Mouse (Mus musculus) brain, adult 2 months (tissue): ENCODE measurements at regions not wholly inside any gene's neighbourhood (a gene's known extent, or its start where the extent isn't known, plus 50 kb on each side); places are given as distances from the start of the nearest gene placed in this dataset.
A peak's percentile ranks its signal among the peaks of the same experiment; 100 is the strongest.
"Not testable (repeated sequence)": the region's sequence is repeated elsewhere in the genome, so short reads cannot be mapped to it uniquely, and the experiment has no call there.

Experiments
- DNase-seq: peaks from one replicate; pipeline ENCODE4 v3.0.0; 2011; ENCODE audit warnings: low read depth, low spot score

DNA sequence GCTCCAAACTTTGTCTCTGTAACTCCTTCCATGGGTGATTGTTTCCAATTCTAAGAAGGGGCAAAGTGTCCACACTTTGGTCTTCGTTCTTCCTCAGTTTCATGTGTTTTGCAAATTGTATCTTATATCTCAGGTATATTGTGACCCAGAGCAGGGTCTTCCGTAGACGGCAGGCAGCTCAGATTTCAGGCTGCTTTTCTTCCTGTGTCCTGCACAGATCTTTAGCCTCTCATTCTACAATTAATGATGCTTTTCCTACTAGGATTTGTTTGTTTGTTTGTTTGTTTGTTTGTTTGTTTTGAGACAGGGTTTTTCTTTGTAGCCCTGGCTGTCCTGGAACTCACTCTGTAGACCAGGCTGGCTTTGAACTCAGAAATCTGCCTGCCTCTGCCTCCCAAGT lies 69.0 kb upstream of the Cpsf6 start:
- DNase-seq: not testable (repeated sequence)

- DNase-seq: no peak
These were observed 67.8 kb upstream of the Cpsf6 start for GRCm38 (mm10) chr10:117447626-117448025.

DNA sequence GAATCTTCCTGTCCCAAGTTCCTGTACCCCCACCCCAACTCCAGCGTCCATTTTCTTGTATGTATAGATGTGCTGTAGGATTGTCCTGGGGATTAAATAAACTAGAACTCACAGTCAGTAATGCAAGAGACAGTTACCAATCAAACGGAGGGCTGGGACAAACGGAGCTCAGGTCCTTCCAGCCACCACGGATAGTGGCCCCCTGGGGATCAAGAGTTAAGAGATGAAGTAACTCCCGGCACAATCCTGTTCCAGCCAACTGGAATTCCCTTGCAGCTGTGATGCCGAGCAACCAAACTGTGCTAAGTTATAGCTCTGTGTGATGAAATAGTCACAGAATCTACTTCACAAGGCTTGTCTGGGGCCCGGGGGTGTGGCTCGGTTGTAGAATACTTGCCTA lies 67.4 kb upstream of the Cpsf6 start:
- no peak for DNase-seq

- DNase-seq: no peak
These were observed 67.0 kb upstream of the Cpsf6 start for GRCm38 (mm10) chr10:117446776-117447175.

GRCm38 (mm10) chr10:117445801-117446490 lies 66.1 kb upstream of the Cpsf6 start:
- DNase-seq: peak; percentile 76

GRCm38 (mm10) chr10:117445181-117445790 lies 65.5 kb upstream of the Cpsf6 start:
- no peak for DNase-seq

DNA sequence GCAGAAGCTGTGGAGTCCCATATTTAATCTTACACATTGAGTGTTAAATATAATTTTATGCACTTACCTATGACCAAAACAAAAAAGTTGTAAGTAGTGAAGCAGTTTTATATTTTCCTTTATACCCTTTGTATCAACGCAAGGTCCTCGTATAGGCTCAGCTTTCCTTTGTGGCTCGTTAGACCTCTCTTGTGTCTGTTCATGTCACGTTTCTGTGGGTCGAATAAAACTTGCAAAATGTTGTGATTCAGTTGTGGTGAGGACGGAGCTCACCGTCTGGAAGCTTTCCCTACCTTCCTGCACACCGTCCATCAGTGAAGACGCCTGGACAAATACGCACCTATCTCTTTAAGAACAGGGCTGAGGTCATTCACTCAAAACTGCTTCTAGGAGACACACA lies 64.9 kb upstream of the Cpsf6 start:
- no peak for DNase-seq

DNA sequence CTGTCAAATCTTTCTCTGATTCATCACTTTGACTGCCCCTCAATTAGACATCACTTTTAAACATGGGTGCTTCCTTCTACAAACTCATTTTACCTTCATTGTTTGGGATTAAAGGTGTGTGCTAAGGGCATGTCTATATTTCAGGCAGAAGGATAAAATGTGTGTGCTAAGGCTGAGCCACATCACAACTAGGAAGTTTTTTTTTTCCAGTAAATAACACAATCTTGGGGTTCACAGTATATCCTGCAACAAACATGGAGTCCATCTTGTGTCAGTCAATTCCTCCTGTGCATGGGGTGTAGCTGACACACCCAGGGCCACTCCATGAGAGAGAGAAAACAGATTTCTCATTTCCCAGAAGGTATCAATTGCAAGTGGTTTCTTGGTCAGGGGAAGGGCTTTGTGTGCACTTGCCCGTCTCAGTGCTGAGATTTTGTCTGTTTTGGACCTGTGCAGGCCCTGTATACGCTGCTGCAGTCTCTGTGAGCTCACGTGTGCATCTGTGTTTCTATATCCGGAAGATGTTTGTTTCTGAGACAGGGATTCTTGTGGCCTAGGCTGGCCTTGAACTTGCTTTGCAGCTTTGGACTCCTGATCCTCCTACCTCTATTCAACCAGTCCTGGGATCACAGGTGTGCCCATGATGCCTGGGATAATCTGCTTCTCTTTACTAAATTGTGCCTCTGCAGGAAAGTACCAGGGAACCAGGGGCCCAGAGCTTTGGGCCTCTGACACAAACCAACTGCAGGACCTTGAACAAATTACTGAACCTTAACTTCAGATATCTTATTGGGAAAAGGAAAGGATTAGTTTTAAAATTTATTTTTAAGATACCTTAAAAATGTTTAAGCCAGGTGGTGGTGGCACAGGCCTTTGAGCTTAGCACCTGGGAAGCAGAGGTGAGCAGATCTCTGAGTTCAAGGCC lies 63.9 kb upstream of the Cpsf6 start:
- DNase-seq: no peak

DNA sequence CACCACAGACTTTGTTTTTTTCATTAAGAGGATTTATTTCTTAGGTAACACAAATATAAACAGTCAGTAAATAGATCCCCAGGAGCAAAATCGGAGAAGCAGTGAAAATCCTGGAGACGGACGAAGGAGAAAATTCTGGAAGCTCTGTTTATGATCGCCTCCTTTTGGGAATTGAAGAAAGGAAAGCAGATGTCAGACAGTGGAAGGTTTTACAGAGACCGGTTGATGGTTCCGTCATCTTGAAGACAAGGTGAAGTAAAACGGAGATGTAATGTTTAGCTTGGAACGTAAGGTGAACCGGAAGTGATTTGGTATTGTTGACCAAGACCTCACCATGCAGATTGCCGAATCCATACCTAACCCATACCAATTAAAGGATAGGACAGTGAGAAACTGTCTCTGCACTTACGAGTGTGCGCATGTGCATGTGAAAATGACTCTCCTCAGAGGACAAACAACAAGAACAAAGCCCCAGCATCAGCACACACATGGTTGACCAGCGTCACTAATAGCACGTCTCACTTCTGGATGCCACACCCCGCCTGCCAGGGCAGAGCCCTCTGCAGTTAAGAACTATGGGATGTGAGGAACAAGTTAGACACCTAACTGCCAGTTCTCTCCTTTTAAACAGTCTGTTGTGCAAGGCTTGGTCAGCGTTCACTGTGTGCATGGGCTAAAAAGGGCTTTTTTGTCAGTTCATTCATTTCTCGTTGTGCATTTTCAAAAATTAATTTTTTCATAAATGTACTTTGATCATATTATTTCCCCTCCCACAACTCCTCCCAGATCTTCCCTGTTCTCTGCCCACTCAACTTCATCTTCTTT lies 62.4 kb upstream of the Cpsf6 start:
- no peak for DNase-seq

DNA sequence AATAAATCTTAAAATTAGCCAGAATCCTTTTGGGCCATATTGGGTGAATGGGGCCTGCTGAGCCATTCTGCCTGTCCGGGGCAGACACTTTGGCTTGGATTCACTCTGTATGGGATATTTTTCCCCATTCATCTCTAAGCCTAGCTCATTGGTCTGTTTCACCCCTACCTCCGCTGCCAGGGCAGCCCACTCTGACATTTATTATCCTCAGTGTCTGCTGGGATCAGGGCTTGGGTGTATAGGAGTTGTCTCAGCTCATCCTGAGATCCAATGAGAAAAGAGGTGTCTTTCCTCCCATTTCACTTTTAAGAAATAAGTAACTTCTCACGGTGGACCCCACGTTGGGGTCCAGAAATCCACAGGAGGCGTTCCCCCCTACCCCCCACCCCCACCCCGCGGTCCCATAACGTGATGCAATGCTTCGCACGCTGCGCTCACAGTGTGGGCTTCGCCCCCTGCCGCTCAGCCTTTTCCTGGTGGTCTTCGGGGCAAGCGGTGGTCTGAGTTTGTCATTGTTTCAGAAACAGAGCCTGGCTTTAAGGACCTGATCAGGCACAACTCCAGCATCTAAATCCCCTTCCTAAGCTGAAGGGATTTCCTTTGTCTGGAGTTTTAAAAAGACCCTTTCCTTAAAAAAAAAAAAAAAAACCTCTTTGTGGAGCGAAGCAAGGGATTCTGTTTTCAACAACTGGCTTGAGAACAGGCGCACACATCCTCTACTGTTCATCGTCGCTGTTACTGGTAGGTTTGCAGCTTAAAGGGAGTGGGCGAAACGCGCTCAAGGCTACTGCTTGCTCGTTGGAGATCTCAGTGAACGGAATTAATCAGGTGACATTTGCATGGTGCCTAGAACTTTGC lies 61.5 kb upstream of the Cpsf6 start:
- no peak for DNase-seq

DNA sequence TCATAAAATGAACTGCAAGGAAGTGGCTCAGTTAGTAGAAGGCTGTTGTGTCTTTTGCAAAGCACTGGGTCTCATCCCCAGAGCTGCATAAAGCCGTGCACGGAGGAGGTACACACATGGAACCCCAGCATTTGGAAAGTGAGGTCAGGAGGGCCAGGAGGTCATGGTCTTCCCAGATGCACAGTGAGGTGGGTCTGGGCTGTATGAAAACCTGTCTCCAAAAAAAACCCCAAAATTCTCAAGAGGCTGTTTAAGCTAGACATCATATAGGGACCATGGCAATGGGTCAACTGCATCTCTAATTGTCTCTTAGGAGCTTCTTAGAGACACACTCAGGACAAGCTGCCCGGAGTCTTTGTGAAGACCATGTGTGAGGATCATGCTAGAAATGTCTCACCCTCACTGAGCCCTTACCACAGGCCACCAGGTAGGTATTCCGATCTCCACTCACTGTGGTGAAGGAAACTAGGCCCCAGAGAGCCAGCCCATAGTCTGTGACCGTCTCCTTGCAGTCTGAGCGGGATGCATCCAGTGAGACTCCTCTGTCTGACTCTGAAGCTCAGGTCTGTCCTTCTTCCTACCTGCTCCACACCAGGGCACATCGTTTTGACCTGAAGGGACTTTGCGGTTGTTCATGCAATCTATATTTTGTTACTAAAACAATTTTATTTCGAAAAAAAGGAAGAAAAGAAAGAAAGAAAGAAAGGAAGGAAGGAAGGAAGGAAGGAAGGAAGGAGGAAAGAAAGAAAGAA lies 60.6 kb upstream of the Cpsf6 start:
- DNase-seq: no peak

DNA sequence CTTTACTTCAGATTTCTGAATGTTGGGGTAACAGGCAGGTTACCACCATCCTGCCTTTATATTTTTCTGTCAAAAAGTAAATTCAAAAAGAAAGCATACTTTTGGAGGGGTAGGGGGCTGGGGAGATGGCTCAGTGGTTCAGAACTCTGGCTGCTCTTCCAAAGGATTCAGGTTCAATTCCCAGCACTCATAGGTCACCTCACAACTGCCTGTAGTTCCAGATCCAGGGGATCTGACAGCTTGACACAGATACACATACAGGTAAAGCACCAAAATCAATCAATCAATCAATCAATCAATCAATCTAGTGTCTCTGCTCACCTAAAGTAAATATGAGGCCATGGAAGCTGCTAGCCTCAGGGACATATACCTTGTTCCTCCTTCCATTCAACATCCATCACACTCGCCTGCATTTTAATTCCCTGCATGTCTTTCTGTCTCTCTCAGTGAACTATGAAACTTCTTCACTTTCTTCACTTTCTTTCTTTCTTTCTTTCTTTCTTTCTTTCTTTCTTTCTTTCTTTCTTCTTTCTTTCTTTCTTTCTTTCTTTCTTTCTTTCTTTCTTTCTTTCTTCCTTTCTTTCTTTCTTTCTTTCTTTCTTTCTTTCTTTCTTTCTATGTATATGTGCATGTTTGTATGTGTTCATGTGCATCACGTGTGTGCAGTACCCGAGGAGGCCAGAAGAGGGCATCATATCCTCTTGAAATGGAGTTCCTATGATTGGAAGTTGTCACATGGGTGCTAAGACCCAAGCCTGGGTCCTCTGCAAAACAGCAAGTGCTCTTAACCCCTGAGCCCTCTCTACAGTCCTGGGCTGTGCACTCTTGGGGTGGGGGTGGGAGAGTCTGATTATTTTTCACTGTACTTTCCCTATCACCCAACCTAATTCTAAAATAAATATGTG lies 59.6 kb upstream of the Cpsf6 start:
- DNase-seq: no peak

- no peak for DNase-seq
These were observed 58.9 kb upstream of the Cpsf6 start for GRCm38 (mm10) chr10:117438614-117439193.

GRCm38 (mm10) chr10:117437970-117438369 lies 58.2 kb upstream of the Cpsf6 start:
- no peak for DNase-seq

- peak; percentile 78 for DNase-seq
These were observed 57.3 kb upstream of the Cpsf6 start for GRCm38 (mm10) chr10:117436875-117437715.

DNA sequence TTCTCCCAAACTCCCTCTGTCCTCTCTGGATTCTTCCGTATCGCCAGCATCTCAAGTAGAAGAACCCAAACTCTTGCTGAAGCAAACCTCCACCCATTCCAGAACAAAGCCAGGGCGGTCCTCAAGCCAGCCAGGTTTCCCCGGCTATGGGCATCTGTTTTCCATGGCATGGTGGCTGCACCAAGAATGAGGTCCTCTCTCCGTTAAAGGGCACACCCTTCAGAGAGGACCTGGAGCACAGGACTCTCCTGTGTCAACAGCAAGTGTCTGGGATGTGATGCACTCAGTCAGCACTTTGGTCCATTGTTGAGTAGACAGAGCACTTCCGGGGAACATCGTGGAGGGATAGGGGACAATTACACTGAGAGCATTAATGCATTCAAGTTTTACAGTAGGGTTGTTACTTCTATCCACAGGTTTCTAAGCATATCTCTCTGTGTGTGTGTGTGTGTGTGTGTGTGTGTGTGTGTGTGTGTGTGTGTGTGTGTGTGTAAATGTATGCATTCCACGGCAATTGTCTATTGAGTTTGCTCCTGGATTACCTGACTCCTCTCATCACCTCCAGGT lies 56.6 kb upstream of the Cpsf6 start:
- no peak for DNase-seq

- peak; percentile 51 for DNase-seq
These were observed 55.9 kb upstream of the Cpsf6 start for GRCm38 (mm10) chr10:117435734-117436121.
